ENCODE assay signal across 20 mouse cellular contexts in the genomic region with DNA sequence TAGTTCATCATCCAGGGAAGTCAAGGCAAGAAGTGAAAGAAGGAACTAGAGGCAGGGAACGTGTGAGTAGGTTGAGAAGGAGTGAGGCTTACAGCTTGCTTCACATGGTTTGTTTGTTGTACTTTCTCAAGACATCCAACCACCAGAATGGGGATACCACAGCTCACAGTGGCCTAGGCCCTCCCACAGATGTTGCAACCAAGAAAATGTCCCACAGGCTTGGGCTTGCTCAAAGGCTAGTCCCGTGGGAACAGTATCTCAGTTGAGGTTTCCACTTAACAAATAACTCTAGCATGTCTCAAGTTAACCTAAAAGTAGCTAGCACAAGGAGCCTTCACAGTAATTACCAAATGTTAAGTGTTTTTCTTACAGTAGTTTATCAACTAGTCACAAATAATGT.
DNase-seq lines count a peak whose midpoint lies in the region; ATAC-seq and TF ChIP-seq lines count a peak whose summit lies in the region.
"Had no signal": no experiment of that assay in that cellular context is flagged by ENCODE, and none has a peak within 500 bp of the region (broad histone marks: within the 10 kb centered on the region; RNA-seq: fewer than 3 reads in every experiment).

No protein-coding gene starts in this region.

- in situ Hi-C loops in Patski (cut with MboI; ENCODE audit: low pct_unique_long_range_greater_than_20kb) = no loop called here

- H3ac ChIP-seq in myocyte (ENCODE audit: control insufficient read depth, insufficient read length) = no peak overlapping the region

- no peak for TF ChIP-seq POLR2A in myocyte (IDR thresholded peaks at IDR 0.05; ENCODE audit: insufficient read length, low read depth)

- peak; percentile 39 for ATAC-seq in Patski
- ATAC-seq in cerebellum, adult (ENCODE audit: insufficient number of reproducible peaks, low FRiP score, low TSS enrichment) = no peak
- ATAC-seq: CD4-positive, CD25-positive, alpha-beta regulatory T cell, adult 4 months; forebrain, embryonic 14.5 days; intestine, embryonic 15.5 days had no signal

- H3K79me2 ChIP-seq in myocyte (ENCODE audit: control insufficient read depth, insufficient read depth) = no peaks in the 10 kb centered on the region

- H3K4me3 ChIP-seq in myocyte = no peak overlapping the region
- H3K4me3 ChIP-seq: embryonic facial prominence, embryonic 12.5 days; gastrocnemius, adult 2 months; intestine, embryonic 15.5 days had no signal

- peak; percentile 5 for DNase-seq in adrenal gland, postnatal 14 days
- no peak for DNase-seq in adrenal gland, postnatal 25 days
- DNase-seq in 3T3-L1 (ENCODE audit: low read depth, low spot score) (peak; percentile 71), Patski (ENCODE audit: low read depth, low spot score) (no peak)
- DNase-seq in right cerebral cortex, postnatal 14 days = no peak
- DNase-seq: adrenal gland, adult 8-10 months; cerebellum, adult 11-12 months; cerebellum, adult 9-10 months; cerebellum, postnatal 25 days; gastrocnemius, adult 2 months; gastrocnemius, postnatal 25 days; heart, postnatal 10 days; kidney, adult 18-20 months had no signal

- POLR2A ChIA-PET in Patski (lab: Charles Lee) = no interaction called here

- H3K4me2 ChIP-seq in myocyte (ENCODE audit: low read depth) = peak overlapping the region; percentile 10
- H3K4me2 ChIP-seq: embryonic facial prominence, embryonic 12.5 days; hindbrain, embryonic 14.5 days; intestine, embryonic 15.5 days had no signal

- no peak for TF ChIP-seq CTCF in Patski (IDR thresholded peaks at IDR 0.05)

- no peaks in the 10 kb centered on the region for H3K36me3 ChIP-seq in myocyte (ENCODE audit: control insufficient read depth, insufficient read depth)
- H3K36me3 ChIP-seq: embryonic facial prominence, embryonic 12.5 days; intestine, embryonic 15.5 days had no signal

- CTCF ChIA-PET in Patski (lab: Charles Lee) = interaction anchor here (1.3 to 2.2 kb wide), 2 partner anchors 14 to 19 kb away, joined by 3 to 5 read pairs; no protein-coding TSS in a partner anchor

- H3K27me3 ChIP-seq in Patski = no peaks in the 10 kb centered on the region
- no peaks in the 10 kb centered on the region for H3K27me3 ChIP-seq in myocyte (ENCODE audit: control insufficient read depth, insufficient read depth, insufficient read length)
- H3K27me3 ChIP-seq: embryonic facial prominence, embryonic 12.5 days; intestine, embryonic 15.5 days had no signal

TF ChIP-seq in myocyte, 11 proteins besides CTCF, POLR2A, EP300 and RAD21:
- TF ChIP-seq MYOG (IDR thresholded peaks at IDR 0.05; ENCODE audit: control insufficient read depth in 1 of 3, insufficient read depth in 1 of 3, insufficient read length in 2 of 3, low read depth in 2 of 3) = no peak
- TF ChIP-seq CEBPB (IDR thresholded peaks at IDR 0.05; ENCODE audit: insufficient read depth, poor library complexity, severe bottlenecking) = peak; percentile 95
- no peak for TF ChIP-seq E2F4 (IDR thresholded peaks at IDR 0.05; ENCODE audit: insufficient read depth)
- no peak for TF ChIP-seq USF1 (IDR thresholded peaks at IDR 0.05; ENCODE audit: low read depth)
- TF ChIP-seq SRF (IDR thresholded peaks at IDR 0.05; ENCODE audit: control insufficient read depth, insufficient read length, low read depth) = no peak
- no peak for TF ChIP-seq TCF12 (IDR thresholded peaks at IDR 0.05; ENCODE audit: insufficient read depth, poor library complexity, severe bottlenecking)

Comparison
In these comparisons a context has a peak if more than half of its experiments do, and no peak if none do; other contexts are left out.
1. DNase-seq: peak in adrenal gland, postnatal 14 days (single experiment) and 3T3-L1 (single experiment); none in adrenal gland, postnatal 25 days (single experiment), Patski (single experiment) and right cerebral cortex, postnatal 14 days (single experiment).